Mouse (Mus musculus): ENCODE measurements around the gene Rae1. TPM values are rescaled to one million over a fixed set of nuclear protein-coding genes. Genes with fewer than 3 reads are reported as not detected.

Rae1 gene
- polyA plus RNA-seq, 2 experiments = 45.9 to 65.3 TPM

DNA sequence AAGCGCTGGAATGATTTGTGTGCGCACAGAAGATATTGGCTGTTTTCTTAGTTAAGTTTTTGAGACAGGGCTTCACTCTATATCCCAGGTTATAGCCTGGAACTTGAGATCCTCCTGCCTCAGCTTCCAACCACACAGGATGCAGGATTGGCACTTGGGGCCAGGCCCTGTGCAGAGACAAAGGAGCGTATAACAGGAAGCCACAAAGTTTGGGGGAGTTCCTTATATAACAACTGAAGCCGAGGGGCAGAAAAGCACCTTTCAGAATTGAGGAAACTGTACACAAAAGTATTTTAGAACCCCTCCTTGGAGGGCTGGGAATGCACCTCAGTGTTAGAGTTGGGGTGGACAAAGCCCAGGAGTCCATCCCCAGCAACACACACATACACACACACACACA is 39.1 kb downstream of the Rae1 start:
- H3K9me3 ChIP-seq (ENCODE audit: control insufficient read depth, low read length) = no peaks in the 10 kb centered on the region
- peak overlapping the region; percentile 100 for H3K27ac ChIP-seq
- H3K27me3 ChIP-seq (ENCODE audit: control insufficient read depth, insufficient read depth, low read length) = no peaks in the 10 kb centered on the region
- H3K4me3 ChIP-seq (ENCODE audit: insufficient read depth in 1 of 2, low read depth in 2 of 2, low read length in 2 of 2) = no peak overlapping the region
- H3K4me1 ChIP-seq (replicated peaks; ENCODE audit: control insufficient read depth in 2 of 2, insufficient read depth in 2 of 2, low read length in 1 of 2) = peaks cover 80% of the 10 kb centered on the region in 2 experiments
- no peak for DNase-seq (ENCODE audit: low read depth in 3 of 3, low spot score in 3 of 3)
- 56% methylated on average over 4 of the region's 4 CpGs for WGBS (ENCODE audit: insufficient replicate concordance)
- H3K9ac ChIP-seq (replicated peaks) = peak overlapping the region; percentile 67
- ATAC-seq (ENCODE audit: insufficient read depth) = no peak
- peak overlapping the region; percentile 58 for H3K4me2 ChIP-seq (ENCODE audit: low read depth)
- peaks cover 23% of the 10 kb centered on the region for H3K36me3 ChIP-seq (replicated peaks; ENCODE audit: control insufficient read depth, insufficient read depth, low read depth)
- TF ChIP-seq EP300 (IDR thresholded peaks at IDR 0.05; ENCODE audit: low read depth) (no peak), CTCF (IDR thresholded peaks at IDR 0.05; ENCODE audit: low read depth) (no peak)

DNA sequence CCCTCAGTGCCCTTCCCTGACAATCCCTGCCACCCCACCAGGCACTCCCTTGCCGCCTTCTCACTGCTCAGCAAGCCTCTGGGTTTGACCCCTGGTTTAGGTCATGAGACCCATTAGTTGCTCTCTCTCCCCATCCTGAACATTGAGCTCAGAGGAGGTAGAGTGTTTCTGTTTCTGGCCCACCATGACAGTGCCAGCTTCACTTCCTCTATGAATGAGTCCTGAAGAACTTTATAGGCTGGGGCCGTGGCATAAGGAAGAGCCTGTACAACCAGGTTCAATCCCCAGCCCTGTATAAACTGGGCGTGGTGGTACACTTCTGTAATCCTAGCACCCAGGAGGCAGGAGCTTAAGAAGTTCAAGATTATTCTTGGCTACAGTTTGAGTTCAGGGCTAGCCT is 40.9 kb downstream of the Rae1 start:
- no peaks in the 10 kb centered on the region for H3K27me3 ChIP-seq (ENCODE audit: control insufficient read depth, insufficient read depth, low read length)
- 62% methylated on average over 3 of the region's 3 CpGs for WGBS (ENCODE audit: insufficient replicate concordance)
- no peak overlapping the region for H3K4me2 ChIP-seq (ENCODE audit: low read depth)
- ATAC-seq (ENCODE audit: insufficient read depth) (no peak), DNase-seq (ENCODE audit: low read depth in 3 of 3, low spot score in 3 of 3) (no peak)
- no peak overlapping the region for H3K4me3 ChIP-seq (ENCODE audit: insufficient read depth in 1 of 2, low read depth in 2 of 2, low read length in 2 of 2)
- peak overlapping the region; percentile 100 for H3K27ac ChIP-seq
- H3K4me1 ChIP-seq (replicated peaks; ENCODE audit: control insufficient read depth in 2 of 2, insufficient read depth in 2 of 2, low read length in 1 of 2) = peaks cover 68 to 69% of the 10 kb centered on the region in 2 experiments
- TF ChIP-seq EP300 (IDR thresholded peaks at IDR 0.05; ENCODE audit: low read depth) = no peak
- no peak for TF ChIP-seq CTCF (IDR thresholded peaks at IDR 0.05; ENCODE audit: low read depth)
- H3K9me3 ChIP-seq (ENCODE audit: control insufficient read depth, low read length) = no peaks in the 10 kb centered on the region
- no peak overlapping the region; the same call in 1 of the 2 replicates for H3K9ac ChIP-seq (replicated peaks)
- H3K36me3 ChIP-seq (replicated peaks; ENCODE audit: control insufficient read depth, insufficient read depth, low read depth) = peaks cover 8% of the 10 kb centered on the region

DNA sequence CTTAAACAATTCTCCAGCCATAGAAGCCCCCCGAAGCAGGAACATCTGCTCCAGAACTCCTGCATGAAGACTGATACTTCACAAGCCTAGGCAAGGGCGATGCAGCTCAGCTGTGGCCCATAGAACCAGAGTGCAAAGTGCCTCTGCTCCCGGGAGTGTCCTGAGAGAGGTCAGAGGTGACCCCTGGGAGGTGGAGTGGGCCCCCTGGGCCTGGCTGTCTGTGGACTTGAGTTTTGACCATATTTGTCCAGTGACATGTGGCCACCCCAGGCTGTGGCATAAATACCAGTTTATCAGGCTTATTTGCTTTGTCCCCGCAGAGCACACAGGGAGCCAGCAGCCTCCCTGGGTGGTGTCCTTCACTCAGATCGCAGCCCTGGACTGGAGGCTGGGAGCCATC is 41.3 kb downstream of the Rae1 start:
- Histone ChIP-seq H3K9ac (replicated peaks) (no peak overlapping the region), H3K27ac (peak overlapping the region; percentile 100), H3K4me1 (replicated peaks; ENCODE audit: control insufficient read depth in 2 of 2, insufficient read depth in 2 of 2, low read length in 1 of 2) (peaks cover 64 to 65% of the 10 kb centered on the region in 2 experiments), H3K36me3 (replicated peaks; ENCODE audit: control insufficient read depth, insufficient read depth, low read depth) (peaks cover 3% of the 10 kb centered on the region), H3K4me3 (ENCODE audit: insufficient read depth in 1 of 2, low read depth in 2 of 2, low read length in 2 of 2) (no peak overlapping the region), H3K9me3 (ENCODE audit: control insufficient read depth, low read length) (no peaks in the 10 kb centered on the region), H3K4me2 (ENCODE audit: low read depth) (no peak overlapping the region), H3K27me3 (ENCODE audit: control insufficient read depth, insufficient read depth, low read length) (no peaks in the 10 kb centered on the region)
- WGBS (ENCODE audit: insufficient replicate concordance) = 66% methylated on average over 5 of the region's 5 CpGs
- no peak for TF ChIP-seq CTCF (IDR thresholded peaks at IDR 0.05; ENCODE audit: low read depth)
- TF ChIP-seq EP300 (IDR thresholded peaks at IDR 0.05; ENCODE audit: low read depth) = no peak
- ATAC-seq (ENCODE audit: insufficient read depth) (no peak), DNase-seq (ENCODE audit: low read depth in 3 of 3, low spot score in 3 of 3) (no peak)

DNA sequence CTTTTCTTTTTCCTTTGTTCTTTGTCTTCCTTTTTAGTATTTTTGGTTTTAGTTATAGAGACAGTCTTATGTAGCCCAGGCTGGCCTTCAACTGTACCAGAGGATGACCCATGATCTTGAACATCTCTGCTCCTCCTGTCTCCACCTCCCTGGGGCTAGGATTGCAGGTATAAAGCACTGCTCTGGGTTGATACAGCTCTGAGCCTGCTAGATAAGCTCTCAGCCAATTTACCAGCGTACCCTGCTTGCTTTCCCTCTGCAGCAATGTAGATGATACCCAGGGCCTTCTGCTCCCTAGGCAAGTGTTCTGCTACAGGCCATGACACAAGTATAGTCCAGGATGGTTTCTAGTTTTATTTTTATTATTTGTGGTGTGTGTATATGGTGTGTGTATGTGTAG is 42.0 kb downstream of the Rae1 start:
- no peaks in the 10 kb centered on the region for H3K9me3 ChIP-seq (ENCODE audit: control insufficient read depth, low read length)

DNA sequence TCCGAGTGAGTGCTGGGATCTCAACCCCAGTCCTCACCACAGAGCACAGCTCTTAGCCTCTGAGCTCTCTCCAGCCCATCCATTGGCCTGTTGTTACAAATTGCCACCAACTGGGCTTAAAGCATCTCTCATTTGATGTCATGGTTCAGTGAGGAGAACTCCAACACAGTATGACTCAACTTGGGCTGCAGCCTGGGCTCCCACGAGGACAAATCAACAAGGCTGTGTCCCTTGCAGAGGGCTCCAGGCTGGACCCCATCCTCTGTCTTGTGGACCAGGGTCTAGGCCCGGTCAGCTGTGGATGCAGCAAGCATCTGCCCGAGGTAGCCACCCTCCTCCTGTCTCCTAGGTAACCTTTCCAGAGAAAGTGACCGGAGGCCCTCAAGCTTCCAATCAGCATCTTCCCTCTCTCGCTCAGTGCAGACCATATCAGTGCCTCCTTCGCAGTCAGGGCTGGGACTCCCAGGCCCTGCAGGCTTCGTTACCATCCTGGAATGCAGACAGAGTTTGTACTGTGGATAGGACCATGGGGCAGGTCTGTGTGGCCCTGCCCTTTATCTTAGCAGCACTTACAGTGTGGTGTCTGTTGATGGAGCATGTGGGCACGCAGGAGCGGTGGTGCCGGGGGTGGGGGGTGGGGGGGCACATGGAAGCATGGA is 42.7 kb downstream of the Rae1 start:
- ATAC-seq (ENCODE audit: insufficient read depth) (no peak), DNase-seq (ENCODE audit: low read depth in 3 of 3, low spot score in 3 of 3) (no peak)
- Histone ChIP-seq H3K4me2 (ENCODE audit: low read depth) (no peak overlapping the region), H3K9ac (replicated peaks) (0 out of 2 replicates have a peak overlapping the region, but pooled peaks have one; percentile 18), H3K4me1 (replicated peaks; ENCODE audit: control insufficient read depth in 2 of 2, insufficient read depth in 2 of 2, low read length in 1 of 2) (peaks cover 57% of the 10 kb centered on the region in 2 experiments), H3K27me3 (ENCODE audit: control insufficient read depth, insufficient read depth, low read length) (no peaks in the 10 kb centered on the region), H3K27ac (peak overlapping the region; percentile 100), H3K36me3 (replicated peaks; ENCODE audit: control insufficient read depth, insufficient read depth, low read depth) (no peaks in the 10 kb centered on the region; the same call in none of the 2 replicates), H3K9me3 (ENCODE audit: control insufficient read depth, low read length) (no peaks in the 10 kb centered on the region), H3K4me3 (ENCODE audit: insufficient read depth in 1 of 2, low read depth in 2 of 2, low read length in 2 of 2) (no peak overlapping the region)
- no peak for TF ChIP-seq EP300 (IDR thresholded peaks at IDR 0.05; ENCODE audit: low read depth)
- no peak for TF ChIP-seq CTCF (IDR thresholded peaks at IDR 0.05; ENCODE audit: low read depth)
- WGBS (ENCODE audit: insufficient replicate concordance) = 64% methylated on average over 11 of the region's 11 CpGs

More for the DNA sequence above, 42.0 kb downstream of the Rae1 start:
- Histone ChIP-seq H3K4me2 (ENCODE audit: low read depth) (no peak overlapping the region), H3K4me1 (replicated peaks; ENCODE audit: control insufficient read depth in 2 of 2, insufficient read depth in 2 of 2, low read length in 1 of 2) (peaks cover 63 to 64% of the 10 kb centered on the region in 2 experiments), H3K36me3 (replicated peaks; ENCODE audit: control insufficient read depth, insufficient read depth, low read depth) (no peaks in the 10 kb centered on the region; the same call in none of the 2 replicates), H3K9ac (replicated peaks) (0 out of 2 replicates have a peak overlapping the region, but pooled peaks have one; percentile 10), H3K27me3 (ENCODE audit: control insufficient read depth, insufficient read depth, low read length) (no peaks in the 10 kb centered on the region), H3K27ac (peak overlapping the region; percentile 100), H3K4me3 (ENCODE audit: insufficient read depth in 1 of 2, low read depth in 2 of 2, low read length in 2 of 2) (no peak overlapping the region)
- no peak for ATAC-seq (ENCODE audit: insufficient read depth)
- DNase-seq (ENCODE audit: low read depth in 3 of 3, low spot score in 3 of 3) = no peak
- TF ChIP-seq CTCF (IDR thresholded peaks at IDR 0.05; ENCODE audit: low read depth) (no peak), EP300 (IDR thresholded peaks at IDR 0.05; ENCODE audit: low read depth) (peak; percentile 59)
- WGBS (ENCODE audit: insufficient replicate concordance) = 14% methylated on average over 1 of the region's 1 CpGs

Data from liver, embryonic 14.5 days (tissue).